Mouse (Mus musculus) gastrocnemius, postnatal 25 days (tissue): ENCODE data around the gene Hap1. TPM values are rescaled to one million over a fixed set of nuclear protein-coding genes. Genes with fewer than 3 reads are reported as not detected.
"Not testable (repeated sequence)": the region's sequence is repeated elsewhere in the genome, so short reads cannot be mapped to it uniquely, and the experiment has no call there.

Source experiments
- DNase-seq: peaks from one replicate; pipeline ENCODE4 v3.0.0; 2022
- total RNA-seq, 2 experiments: library from RNA; stranded (reverse); gene quantifications; 1 replicate in 1 of 2; 2 replicates in 1 of 2; pipeline ENCODE4 v1.2.3; 2021

Gene Hap1
- total RNA-seq, 2 experiments from 2014 or later = 0.27 to 0.28 TPM

- DNase-seq = peak; percentile 83
Measured at GRCm38 (mm10) chr11:100389931-100390445, 34.1 kb upstream of the Hap1 start.

DNA sequence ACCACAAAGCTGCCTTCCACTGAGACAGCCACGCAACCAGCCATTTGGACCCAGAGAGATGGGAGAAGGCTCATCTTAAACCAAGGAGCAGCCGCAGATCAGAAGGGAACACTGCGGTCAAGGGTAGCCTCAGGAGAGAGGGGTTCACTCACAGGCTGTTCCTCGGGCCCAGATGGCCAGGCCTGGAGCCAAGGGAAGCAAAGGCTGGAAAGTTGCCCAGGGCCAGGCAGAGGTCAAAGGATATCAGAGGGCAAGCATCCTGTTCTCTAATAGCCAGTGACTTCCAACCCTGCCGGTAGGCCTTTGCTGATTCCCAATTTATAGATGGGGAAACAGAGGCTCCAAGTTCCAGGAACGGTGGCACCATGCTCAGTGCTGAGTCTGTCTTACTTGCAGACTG lies 32.7 kb upstream of the Hap1 start:
- peak; percentile 83 for DNase-seq

- peak; percentile 77 for DNase-seq
Measured at GRCm38 (mm10) chr11:100387589-100388375, 31.9 kb upstream of the Hap1 start.

DNA sequence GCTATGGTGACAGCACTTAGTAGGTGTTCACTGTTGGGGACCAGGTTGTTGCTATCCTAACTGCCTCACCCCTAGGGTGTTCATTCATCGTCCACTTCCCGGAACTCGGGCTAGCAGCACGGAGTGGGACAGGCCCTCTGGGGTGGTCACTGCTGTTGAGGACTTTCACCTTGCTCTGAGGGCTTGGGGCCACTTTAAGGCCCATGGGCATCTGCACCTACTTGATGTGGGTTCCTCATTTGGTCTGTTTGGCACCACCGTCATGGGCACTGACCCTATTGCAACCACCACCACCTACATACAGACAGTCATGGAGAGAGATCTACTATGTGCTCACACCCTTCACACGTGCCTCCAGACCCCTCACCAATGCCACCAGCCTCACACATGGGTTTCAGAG lies 31.2 kb upstream of the Hap1 start:
- DNase-seq = no peak

DNA sequence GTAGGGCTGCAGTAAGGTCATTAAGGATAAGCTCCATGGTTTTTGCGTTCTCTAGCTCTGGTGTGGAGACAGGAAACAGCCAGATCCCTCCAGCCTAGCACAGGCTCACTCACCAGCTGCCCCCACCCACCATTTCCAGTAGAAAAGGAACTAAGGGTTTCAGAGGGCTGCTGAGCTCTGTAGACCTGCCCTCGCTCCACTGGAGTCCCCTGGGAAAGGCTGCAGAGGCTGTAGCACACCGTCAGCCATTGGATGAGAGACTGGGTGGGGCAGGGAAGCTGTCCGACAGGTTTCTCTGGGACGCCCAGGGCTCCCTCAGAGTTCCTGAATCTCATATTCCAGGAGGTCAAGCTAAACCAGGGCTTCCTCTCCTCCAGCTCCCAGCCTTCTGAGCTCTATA lies 30.7 kb upstream of the Hap1 start:
- no peak for DNase-seq

DNA sequence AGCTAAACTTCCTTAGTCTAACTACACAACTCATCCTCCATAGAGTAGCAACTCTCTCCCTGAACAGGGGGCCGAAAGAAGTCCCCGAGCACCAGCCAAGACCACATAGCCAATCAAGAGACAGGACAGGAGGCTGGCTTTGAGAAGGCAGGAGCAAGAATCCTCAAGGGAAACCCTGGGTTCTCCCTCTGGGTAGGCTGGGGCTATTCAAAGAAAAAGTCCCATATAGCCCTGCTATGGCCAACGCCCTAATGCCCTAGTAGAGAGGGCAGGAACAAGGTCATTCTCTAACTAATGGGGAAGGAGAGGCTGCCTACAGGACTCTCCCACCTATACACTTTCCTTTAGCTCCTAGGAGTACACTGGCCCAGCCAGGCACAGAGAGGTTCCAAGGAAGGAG lies 29.1 kb upstream of the Hap1 start:
- no peak for DNase-seq

GRCm38 (mm10) chr11:100382682-100383081 lies 26.8 kb upstream of the Hap1 start:
- no peak for DNase-seq

DNA sequence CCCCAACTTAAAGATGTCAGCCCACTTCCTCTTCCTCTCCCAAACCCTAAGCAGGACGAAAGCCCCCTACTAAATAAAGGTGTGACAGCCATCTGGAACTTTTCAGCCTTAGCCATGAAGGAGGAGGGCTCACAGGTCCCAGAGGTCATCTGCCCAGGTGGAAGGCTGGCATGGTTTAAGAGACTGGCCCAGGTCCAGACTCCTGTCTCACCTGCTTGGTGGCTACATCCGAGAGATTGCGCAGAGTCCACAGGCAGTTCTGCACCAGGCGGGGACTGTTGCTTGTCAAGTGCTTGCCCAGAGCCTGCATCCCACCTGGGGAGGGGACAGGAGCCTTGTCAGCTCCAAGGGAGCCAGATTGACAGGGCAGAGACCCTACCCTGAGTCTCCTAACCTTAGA lies 23.4 kb upstream of the Hap1 start:
- no peak for DNase-seq

DNA sequence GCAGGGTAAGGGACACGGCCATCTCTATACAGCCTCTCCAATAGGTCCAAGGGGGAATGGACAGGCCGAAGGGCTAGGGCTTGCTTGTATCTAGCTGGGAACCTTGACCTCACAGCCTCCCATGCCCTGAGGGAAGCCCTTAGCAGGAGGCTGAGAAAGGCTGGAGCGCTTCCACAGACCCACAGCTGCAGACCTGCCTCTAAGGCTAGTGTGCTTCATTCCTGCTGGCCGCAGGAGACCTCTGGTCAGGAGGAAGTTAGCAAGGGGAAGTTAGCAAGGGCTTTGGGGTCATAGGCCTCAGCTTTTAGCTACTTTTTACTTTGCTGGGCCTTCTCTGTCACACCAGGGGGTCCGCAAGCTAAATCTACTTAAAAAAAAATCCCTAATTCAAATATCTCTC lies 22.5 kb upstream of the Hap1 start:
- DNase-seq = no peak

- DNase-seq = no peak
Measured at GRCm38 (mm10) chr11:100377989-100378388, 22.1 kb upstream of the Hap1 start.

GRCm38 (mm10) chr11:100376746-100377389 lies 20.9 kb upstream of the Hap1 start:
- DNase-seq = no peak

- DNase-seq = no peak
Measured at GRCm38 (mm10) chr11:100376005-100376404, 20.1 kb upstream of the Hap1 start.

- no peak for DNase-seq
Measured at GRCm38 (mm10) chr11:100375127-100375526, 19.2 kb upstream of the Hap1 start.

GRCm38 (mm10) chr11:100371981-100372558 lies 16.1 kb upstream of the Hap1 start:
- no peak for DNase-seq

DNA sequence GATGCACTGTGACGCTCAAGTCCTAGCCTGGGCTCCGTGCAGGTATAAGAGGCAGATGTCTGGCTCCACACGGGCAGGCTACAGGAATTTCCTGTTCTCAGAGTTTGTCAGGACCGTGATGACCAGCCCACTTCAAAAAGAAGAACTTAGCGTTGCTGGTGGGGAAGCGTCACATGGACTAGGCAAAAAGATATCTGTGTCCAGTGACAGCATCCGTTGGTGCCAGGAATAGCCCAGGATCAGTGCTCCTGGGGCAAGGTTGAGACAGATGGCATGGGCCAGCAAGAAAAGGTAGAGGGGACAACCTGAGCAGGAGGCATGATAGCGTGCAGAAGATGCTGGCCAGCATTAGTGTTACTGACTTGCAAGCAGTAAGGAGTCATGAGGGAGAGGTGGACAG lies 13.9 kb upstream of the Hap1 start:
- DNase-seq = no peak

DNA sequence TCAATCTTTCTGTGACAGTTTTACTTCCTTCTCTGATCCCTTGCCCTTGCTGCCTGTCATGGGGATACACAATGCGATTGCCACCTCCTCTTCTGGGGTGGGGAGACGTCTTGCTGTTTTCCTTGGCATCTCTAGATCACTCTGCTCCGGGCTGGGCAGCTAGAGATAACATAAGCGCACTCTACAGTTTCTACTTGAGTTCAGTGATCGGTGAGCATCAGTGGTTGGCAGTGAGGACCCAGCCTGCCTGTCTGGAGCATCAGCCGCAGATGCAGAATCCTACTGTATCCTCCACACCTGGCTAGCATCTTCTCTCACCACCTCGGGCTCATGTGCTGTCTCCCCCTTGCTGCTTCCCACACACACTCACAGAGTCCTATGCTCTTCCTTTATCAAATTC lies 13.2 kb upstream of the Hap1 start:
- no peak for DNase-seq

- peak; percentile 59 for DNase-seq
Measured at GRCm38 (mm10) chr11:100362979-100363562, 7.1 kb upstream of the Hap1 start.

DNA sequence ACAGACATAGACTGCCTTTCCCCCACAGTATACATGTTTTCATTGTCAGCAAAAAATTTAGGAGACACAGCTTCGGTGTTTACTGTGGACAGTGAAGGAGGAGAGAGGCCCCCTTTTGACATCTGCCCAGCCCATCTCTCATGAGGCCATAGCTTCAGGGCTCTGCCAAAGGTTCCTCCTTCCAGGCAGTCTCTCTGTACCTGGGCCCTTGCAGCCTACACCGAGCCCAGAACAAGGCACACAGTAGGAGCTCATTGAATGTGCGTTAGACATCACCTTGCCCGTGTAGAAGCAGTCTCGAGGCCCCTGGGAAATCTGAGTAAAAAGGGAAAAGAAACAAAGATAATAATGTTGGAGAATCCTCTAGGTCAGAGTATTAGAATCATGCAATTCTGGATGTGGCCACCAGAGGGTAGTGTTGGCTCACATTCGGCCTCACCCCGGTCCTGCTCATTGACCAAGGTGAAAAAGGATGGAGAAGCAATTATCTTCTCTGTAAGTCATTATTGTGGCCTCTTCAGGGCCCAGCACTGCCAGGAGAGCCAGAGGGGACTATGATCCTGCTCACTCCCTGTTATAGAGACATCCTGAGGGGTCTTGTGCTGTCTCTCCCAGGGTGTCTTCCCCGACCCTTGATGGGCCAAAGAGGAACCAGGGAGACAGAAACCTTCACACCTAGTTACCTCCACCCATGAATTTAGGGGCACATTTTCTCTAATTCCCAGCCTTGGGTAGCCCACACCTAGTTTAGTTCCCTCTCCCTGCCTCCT lies 6.5 kb upstream of the Hap1 start:
- peak; percentile 14 for DNase-seq

DNA sequence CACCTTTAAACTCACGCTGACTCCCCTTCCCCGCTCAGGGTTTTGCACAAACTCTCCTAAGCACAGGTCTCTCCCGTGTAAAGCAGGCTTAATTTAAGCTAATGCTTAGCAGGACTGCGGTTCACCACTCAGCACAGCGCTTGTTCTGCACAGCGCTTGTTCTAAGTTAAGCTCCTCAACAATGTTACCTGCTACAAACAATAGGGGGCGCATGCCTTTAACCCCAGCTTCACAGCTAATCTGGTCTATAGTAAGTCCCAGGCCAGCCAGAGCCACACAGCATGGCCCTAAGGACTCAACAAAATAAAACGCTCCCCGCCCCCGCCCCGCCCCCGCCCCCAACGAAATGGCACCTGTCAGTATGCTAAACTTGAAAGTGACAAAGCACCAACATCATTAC lies 5.1 kb upstream of the Hap1 start:
- not testable (repeated sequence) for DNase-seq

DNA sequence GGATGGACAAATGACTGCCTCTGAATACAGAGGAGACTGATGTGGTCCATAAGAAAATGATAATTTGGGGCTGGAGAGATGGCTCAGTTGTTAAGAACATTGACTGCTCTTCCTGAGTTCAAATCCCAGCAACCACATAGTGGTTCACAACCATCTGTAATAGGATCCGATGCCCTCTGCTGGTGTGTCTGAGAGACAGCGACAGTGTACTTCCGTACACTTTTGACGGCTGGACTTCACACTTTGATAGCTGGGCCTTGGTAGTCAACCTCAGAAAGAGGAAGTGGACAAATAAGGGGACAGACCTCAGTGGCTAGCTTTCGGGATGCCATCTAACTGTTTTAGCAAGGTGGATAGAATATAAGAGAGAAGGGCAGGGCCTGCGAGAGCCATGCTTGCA lies 4.2 kb upstream of the Hap1 start:
- DNase-seq = no peak

DNA sequence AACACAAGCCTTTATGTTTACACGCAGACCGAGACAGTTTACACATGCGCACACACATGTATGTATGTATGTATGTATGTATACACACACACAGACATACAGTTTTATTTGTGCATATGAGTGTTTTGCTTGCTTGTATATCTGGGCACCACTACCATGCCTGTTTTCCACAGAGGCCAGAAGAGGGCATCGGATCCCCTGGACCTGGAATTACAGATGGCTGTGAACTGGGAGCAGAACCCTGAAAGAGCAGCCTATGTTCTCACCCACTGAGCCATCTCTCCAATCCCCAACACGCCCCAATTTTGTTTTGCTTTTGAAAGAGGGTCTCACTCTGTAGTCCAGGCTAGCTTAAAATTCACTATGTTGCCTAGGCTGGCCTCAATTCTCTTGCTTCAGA lies 1.5 kb upstream of the Hap1 start:
- DNase-seq = no peak

DNA sequence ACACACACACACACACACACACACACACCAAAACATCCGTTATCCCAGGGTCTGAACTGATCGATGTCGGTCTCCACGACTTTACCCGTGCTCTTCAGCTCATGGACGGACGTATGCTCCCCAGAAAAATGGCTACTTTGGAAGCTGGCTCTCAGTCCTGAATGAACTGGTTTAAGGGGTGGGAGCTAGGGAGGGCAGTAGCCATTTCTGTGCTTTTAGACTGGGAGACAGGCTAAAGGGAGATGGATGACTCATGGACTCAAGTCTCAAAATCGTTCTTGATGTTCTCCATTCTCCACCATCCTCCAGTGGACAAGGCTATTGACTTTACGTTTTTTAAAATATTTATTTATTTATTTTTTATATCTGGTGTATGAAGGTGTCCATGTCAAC lies 887 bp upstream of the Hap1 start:
- no peak for DNase-seq
